Mouse (Mus musculus): ENCODE results near the gene Fat1. TPM values are rescaled to one million over a fixed set of nuclear protein-coding genes. Genes with fewer than 3 reads are reported as not detected.

The Fat1 gene
- polyA plus RNA-seq, 1 experiment from 2014 or later = 40.7 TPM

- WGBS = 27% methylated on average over 6 of the region's 6 CpGs
- no peak overlapping the region for H3K4me3 ChIP-seq (ENCODE audit: low read depth, low read length)
- H3K27ac ChIP-seq (replicated peaks; ENCODE audit: low read depth, low read length) = no peak overlapping the region
- H3K4me1 ChIP-seq (ENCODE audit: control insufficient read depth, insufficient read depth, low read length) = peaks cover 21% of the 10 kb centered on the region
- ATAC-seq (ENCODE audit: low read depth) (no peak), DNase-seq (ENCODE audit: low spot score) (no peak)
- H3K9ac ChIP-seq (ENCODE audit: low read depth, low read length) = no peak overlapping the region
- H3K36me3 ChIP-seq (ENCODE audit: control insufficient read depth, insufficient read depth, low read length) = no peaks in the 10 kb centered on the region
- H3K4me2 ChIP-seq (ENCODE audit: low read depth, low read length) = no peak overlapping the region
- H3K9me3 ChIP-seq (ENCODE audit: control insufficient read depth, low read length) = no peaks in the 10 kb centered on the region
- H3K27me3 ChIP-seq (replicated peaks; ENCODE audit: control insufficient read depth, insufficient read depth, low read length) = no peaks in the 10 kb centered on the region
Measured at GRCm38 (mm10) chr8:44971346-44971745, 36.1 kb downstream of the Fat1 start.

GRCm38 (mm10) chr8:44971964-44972363 is 36.7 kb downstream of the Fat1 start:
- Histone ChIP-seq H3K4me1 (ENCODE audit: control insufficient read depth, insufficient read depth, low read length) (peaks cover 21% of the 10 kb centered on the region), H3K4me3 (ENCODE audit: low read depth, low read length) (no peak overlapping the region), H3K9me3 (ENCODE audit: control insufficient read depth, low read length) (no peaks in the 10 kb centered on the region), H3K27ac (replicated peaks; ENCODE audit: low read depth, low read length) (no peak overlapping the region), H3K27me3 (replicated peaks; ENCODE audit: control insufficient read depth, insufficient read depth, low read length) (no peaks in the 10 kb centered on the region), H3K4me2 (ENCODE audit: low read depth, low read length) (no peak overlapping the region), H3K36me3 (ENCODE audit: control insufficient read depth, insufficient read depth, low read length) (no peaks in the 10 kb centered on the region), H3K9ac (ENCODE audit: low read depth, low read length) (no peak overlapping the region)
- ATAC-seq (ENCODE audit: low read depth) (no peak), DNase-seq (ENCODE audit: low spot score) (no peak)
- WGBS = 29% methylated on average over 5 of the region's 5 CpGs

- ATAC-seq (ENCODE audit: low read depth) (no peak), DNase-seq (ENCODE audit: low spot score) (no peak)
- 30% methylated on average over 9 of the region's 9 CpGs for WGBS
- Histone ChIP-seq H3K27ac (replicated peaks; ENCODE audit: low read depth, low read length) (no peak overlapping the region), H3K9ac (ENCODE audit: low read depth, low read length) (no peak overlapping the region), H3K36me3 (ENCODE audit: control insufficient read depth, insufficient read depth, low read length) (no peaks in the 10 kb centered on the region), H3K4me3 (ENCODE audit: low read depth, low read length) (no peak overlapping the region), H3K4me2 (ENCODE audit: low read depth, low read length) (no peak overlapping the region), H3K27me3 (replicated peaks; ENCODE audit: control insufficient read depth, insufficient read depth, low read length) (no peaks in the 10 kb centered on the region), H3K4me1 (ENCODE audit: control insufficient read depth, insufficient read depth, low read length) (peaks cover 40% of the 10 kb centered on the region), H3K9me3 (ENCODE audit: control insufficient read depth, low read length) (no peaks in the 10 kb centered on the region)
Measured at GRCm38 (mm10) chr8:44975113-44975512, 39.9 kb downstream of the Fat1 start.

DNA sequence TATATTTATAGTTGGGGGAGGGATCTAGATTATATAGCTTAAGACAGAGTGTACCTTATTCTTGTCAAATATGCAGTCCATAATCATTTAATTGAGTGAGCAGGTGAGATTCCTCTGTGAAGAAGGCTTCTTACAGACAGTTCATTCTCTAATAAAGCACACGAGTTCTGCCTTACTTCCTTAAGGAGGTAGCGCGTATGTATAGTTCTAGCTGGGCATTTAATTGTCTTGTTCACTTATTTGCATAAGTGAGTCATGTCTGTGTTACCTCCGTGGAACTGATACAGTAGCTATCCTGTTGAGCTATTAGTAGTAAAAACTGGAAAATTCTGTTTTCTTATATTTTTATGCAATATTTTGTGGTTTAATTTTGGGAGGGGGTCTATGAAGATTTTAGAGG is 40.4 kb downstream of the Fat1 start:
- H3K4me1 ChIP-seq (ENCODE audit: control insufficient read depth, insufficient read depth, low read length) = peaks cover 44% of the 10 kb centered on the region
- 85% methylated on average over 4 of the region's 4 CpGs for WGBS
- no peak overlapping the region for H3K4me3 ChIP-seq (ENCODE audit: low read depth, low read length)
- no peak overlapping the region for H3K27ac ChIP-seq (replicated peaks; ENCODE audit: low read depth, low read length)
- H3K4me2 ChIP-seq (ENCODE audit: low read depth, low read length) = no peak overlapping the region
- no peak overlapping the region for H3K9ac ChIP-seq (ENCODE audit: low read depth, low read length)
- DNase-seq (ENCODE audit: low spot score) (no peak), ATAC-seq (ENCODE audit: low read depth) (no peak)
- H3K9me3 ChIP-seq (ENCODE audit: control insufficient read depth, low read length) = no peaks in the 10 kb centered on the region
- no peaks in the 10 kb centered on the region for H3K27me3 ChIP-seq (replicated peaks; ENCODE audit: control insufficient read depth, insufficient read depth, low read length)
- no peaks in the 10 kb centered on the region for H3K36me3 ChIP-seq (ENCODE audit: control insufficient read depth, insufficient read depth, low read length)

- ATAC-seq (ENCODE audit: low read depth) (no peak), DNase-seq (ENCODE audit: low spot score) (no peak)
- Histone ChIP-seq H3K9ac (ENCODE audit: low read depth, low read length) (no peak overlapping the region), H3K4me2 (ENCODE audit: low read depth, low read length) (no peak overlapping the region), H3K27me3 (replicated peaks; ENCODE audit: control insufficient read depth, insufficient read depth, low read length) (no peaks in the 10 kb centered on the region), H3K4me3 (ENCODE audit: low read depth, low read length) (no peak overlapping the region), H3K9me3 (ENCODE audit: control insufficient read depth, low read length) (no peaks in the 10 kb centered on the region), H3K27ac (replicated peaks; ENCODE audit: low read depth, low read length) (no peak overlapping the region), H3K36me3 (ENCODE audit: control insufficient read depth, insufficient read depth, low read length) (no peaks in the 10 kb centered on the region), H3K4me1 (ENCODE audit: control insufficient read depth, insufficient read depth, low read length) (peaks cover 35% of the 10 kb centered on the region; the same call in 1 of the 2 replicates)
- WGBS = 82% methylated on average over 9 of the region's 9 CpGs
Measured at GRCm38 (mm10) chr8:44978622-44979021, 43.4 kb downstream of the Fat1 start.

GRCm38 (mm10) chr8:44979245-44979644 is 44.0 kb downstream of the Fat1 start:
- Histone ChIP-seq H3K9ac (ENCODE audit: low read depth, low read length) (no peak overlapping the region), H3K36me3 (ENCODE audit: control insufficient read depth, insufficient read depth, low read length) (no peaks in the 10 kb centered on the region), H3K27me3 (replicated peaks; ENCODE audit: control insufficient read depth, insufficient read depth, low read length) (no peaks in the 10 kb centered on the region), H3K9me3 (ENCODE audit: control insufficient read depth, low read length) (no peaks in the 10 kb centered on the region), H3K27ac (replicated peaks; ENCODE audit: low read depth, low read length) (peak overlapping the region; percentile 74), H3K4me2 (ENCODE audit: low read depth, low read length) (no peak overlapping the region), H3K4me3 (ENCODE audit: low read depth, low read length) (no peak overlapping the region), H3K4me1 (ENCODE audit: control insufficient read depth, insufficient read depth, low read length) (peaks cover 35% of the 10 kb centered on the region; the same call in 1 of the 2 replicates)
- no peak for ATAC-seq (ENCODE audit: low read depth)
- WGBS = 34% methylated on average over 6 of the region's 6 CpGs
- DNase-seq (ENCODE audit: low spot score) = no peak

GRCm38 (mm10) chr8:44980030-44980429 is 44.8 kb downstream of the Fat1 start:
- ATAC-seq (ENCODE audit: low read depth) = peak; percentile 92
- H3K4me3 ChIP-seq (ENCODE audit: low read depth, low read length) = no peak overlapping the region
- no peak overlapping the region; the same call in 1 of the 2 replicates for H3K4me2 ChIP-seq (ENCODE audit: low read depth, low read length)
- DNase-seq (ENCODE audit: low spot score) = peak; percentile 89
- no peaks in the 10 kb centered on the region for H3K27me3 ChIP-seq (replicated peaks; ENCODE audit: control insufficient read depth, insufficient read depth, low read length)
- H3K4me1 ChIP-seq (ENCODE audit: control insufficient read depth, insufficient read depth, low read length) = peaks cover 31% of the 10 kb centered on the region; the same call in 1 of the 2 replicates
- no peak overlapping the region for H3K9ac ChIP-seq (ENCODE audit: low read depth, low read length)
- WGBS = 39% methylated on average over 12 of the region's 12 CpGs
- H3K27ac ChIP-seq (replicated peaks; ENCODE audit: low read depth, low read length) = peak overlapping the region; percentile 74
- no peaks in the 10 kb centered on the region for H3K9me3 ChIP-seq (ENCODE audit: control insufficient read depth, low read length)
- no peaks in the 10 kb centered on the region for H3K36me3 ChIP-seq (ENCODE audit: control insufficient read depth, insufficient read depth, low read length)

GRCm38 (mm10) chr8:44985326-44986288 is 50.4 kb downstream of the Fat1 start:
- Histone ChIP-seq H3K4me3 (ENCODE audit: low read depth, low read length) (no peak overlapping the region), H3K36me3 (ENCODE audit: control insufficient read depth, insufficient read depth, low read length) (peaks cover 17% of the 10 kb centered on the region), H3K4me2 (ENCODE audit: low read depth, low read length) (no peak overlapping the region), H3K27me3 (replicated peaks; ENCODE audit: control insufficient read depth, insufficient read depth, low read length) (no peaks in the 10 kb centered on the region), H3K9ac (ENCODE audit: low read depth, low read length) (no peak overlapping the region), H3K4me1 (ENCODE audit: control insufficient read depth, insufficient read depth, low read length) (peaks cover 2% of the 10 kb centered on the region; the same call in 1 of the 2 replicates), H3K27ac (replicated peaks; ENCODE audit: low read depth, low read length) (no peak overlapping the region), H3K9me3 (ENCODE audit: control insufficient read depth, low read length) (no peaks in the 10 kb centered on the region)
- peak; percentile 83 for DNase-seq (ENCODE audit: low spot score)
- WGBS = 28% methylated on average over 10 of the region's 10 CpGs
- peak; percentile 70; the same call in 1 of the 2 replicates for ATAC-seq (ENCODE audit: low read depth)

Data from embryonic facial prominence, embryonic 14.5 days (tissue).